Mouse (Mus musculus) layer of hippocampus, postnatal 10 days (tissue): ENCODE data around the gene Pkdrej. TPM values are rescaled to one million over a fixed set of nuclear protein-coding genes. Genes with fewer than 3 reads are reported as not detected.

ENCODE experiments used
- DNase-seq, 2 experiments: peaks; one replicate each; pipeline ENCODE4 v3.0.0; 2021; ENCODE audit warnings: low spot score in 2 of 2
- total RNA-seq, 2 experiments: library from RNA; stranded (reverse); gene quantifications; 2 replicates each; pipeline ENCODE4 v1.2.3; 2021

Gene Pkdrej
- total RNA-seq, 2 experiments from 2014 or later = 0.42 to 0.43 TPM

DNA sequence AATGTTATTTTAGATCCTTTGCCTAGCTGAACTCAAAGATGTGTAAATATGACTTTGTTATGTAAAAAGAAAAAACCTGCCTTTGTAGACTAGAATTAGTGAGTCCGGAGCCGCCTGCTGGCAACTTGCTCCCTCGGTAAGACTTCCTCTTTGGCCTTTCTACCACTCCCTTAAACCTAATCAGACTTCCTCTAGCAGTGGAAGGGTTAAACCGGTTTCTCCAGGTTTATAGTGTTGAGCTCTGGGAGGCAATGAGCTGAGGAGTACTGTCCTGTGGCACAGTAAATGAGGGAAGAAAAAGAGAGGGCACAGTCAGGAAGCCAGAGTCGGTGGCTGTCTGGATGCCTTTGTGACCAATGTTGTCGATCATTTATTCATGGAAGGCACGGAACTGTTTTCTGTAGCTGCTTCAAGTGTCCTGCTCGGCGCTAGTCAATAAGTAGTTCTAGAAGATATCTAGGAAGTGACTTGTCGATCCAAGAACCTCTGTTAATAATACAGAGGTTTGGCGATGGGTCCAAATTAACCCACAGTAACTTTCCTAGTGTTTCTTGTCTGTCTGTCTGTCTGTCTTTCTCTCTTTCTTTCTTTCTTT is 49.3 kb downstream of the Pkdrej start:
- no peak for DNase-seq

DNA sequence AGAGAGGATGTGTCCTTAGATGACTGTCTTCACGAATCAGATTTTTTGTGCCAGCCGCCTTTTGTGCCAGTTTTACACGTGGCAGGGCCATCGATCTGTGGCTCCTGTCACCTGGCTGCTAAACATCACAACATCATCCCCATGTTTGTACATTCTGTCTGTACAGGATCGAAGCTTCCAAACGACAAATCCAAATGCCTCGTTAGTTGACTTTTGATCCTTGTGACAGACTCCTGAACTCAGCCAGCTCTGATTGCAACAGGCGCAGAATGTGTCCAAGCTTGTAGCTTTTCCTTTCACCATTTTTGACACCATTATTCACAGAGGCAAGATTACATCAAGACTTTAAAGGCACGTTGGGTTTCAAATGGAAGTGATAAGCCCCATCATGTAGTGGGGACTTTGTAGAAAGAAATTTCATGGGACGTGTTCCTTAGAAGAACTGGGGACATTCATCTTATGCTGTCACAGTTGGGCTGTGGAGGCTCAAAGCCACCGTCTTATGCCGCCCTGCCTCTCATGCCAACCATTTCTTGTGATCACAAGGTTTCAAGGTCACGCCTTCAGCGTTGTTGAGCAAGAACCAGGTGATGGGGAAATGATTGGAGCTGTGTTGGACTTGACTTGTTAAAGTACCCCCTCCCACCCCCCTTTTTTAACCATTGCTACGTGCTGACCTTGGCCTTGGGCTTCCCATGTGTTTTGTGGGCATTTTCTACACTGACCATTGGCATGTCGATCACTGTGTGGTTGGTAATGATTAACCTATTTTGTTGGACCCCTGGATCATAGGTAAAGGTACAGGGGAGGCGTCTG is 50.0 kb downstream of the Pkdrej start:
- no peak for DNase-seq

DNA sequence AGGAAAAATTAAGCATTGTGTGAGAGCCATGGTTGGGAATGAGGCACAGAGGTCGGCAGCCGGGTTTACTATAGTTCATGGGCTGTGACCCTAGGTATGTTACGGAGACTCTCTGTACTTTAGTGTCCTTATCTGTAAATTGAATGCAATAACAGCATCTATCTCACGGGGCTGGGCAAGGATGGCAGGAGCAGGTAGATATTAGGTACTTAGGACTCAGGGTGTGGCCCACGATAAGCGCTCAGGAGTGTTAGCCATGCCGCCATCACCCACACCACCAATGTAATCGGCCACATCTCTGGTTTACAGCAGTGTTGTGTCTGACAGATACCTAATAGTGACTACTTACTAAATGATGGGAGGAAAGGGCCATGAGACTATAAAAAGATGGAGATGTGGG is 52.5 kb downstream of the Pkdrej start:
- DNase-seq = no peak

DNA sequence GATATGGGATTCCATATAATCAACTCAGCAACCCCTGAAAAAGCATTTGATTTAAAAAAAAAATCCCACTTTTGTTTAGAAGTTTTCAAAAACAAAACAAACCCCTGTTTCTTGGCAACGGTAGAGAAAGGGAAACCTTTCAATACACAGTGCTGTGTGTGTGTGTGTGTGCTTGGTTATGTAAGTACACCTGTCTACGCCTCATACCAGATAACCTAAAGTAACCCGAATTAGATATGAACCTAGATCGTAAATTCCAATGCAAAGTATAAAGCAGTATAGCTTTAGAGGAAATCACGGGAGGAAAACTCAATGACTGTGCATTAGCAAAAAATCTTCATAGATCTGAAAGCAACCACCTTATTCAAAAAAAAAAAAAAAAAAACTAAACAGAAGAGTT is 54.9 kb downstream of the Pkdrej start:
- no peak for DNase-seq

DNA sequence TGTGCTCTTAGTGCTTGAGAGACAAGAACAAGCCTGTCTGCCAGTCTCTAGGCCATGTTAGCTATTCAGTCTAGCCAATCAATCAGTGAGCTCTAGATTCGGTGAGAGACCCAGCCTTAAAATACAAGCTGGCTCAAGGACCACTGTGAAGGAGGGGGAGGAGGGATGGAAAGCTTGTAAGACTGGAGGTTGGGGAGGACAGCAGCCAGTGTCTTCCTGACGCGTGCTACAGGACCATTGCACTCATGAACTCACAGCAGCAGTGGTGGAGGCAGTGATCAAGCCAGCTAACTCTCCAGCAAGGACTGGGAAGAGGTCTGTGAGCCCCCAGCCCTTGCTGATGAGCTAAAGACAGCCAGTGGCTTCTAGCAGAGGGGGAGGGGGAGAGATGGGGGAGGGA is 56.5 kb downstream of the Pkdrej start:
- DNase-seq = no peak

Other genes starting within 250 kb of the Pkdrej start
- gene Wnt7b, start 239.3 kb downstream of the Pkdrej start, total RNA-seq = 10 to 100 TPM; 47.3 to 47.8 TPM
- gene Ppara, start 86.8 kb downstream of the Pkdrej start, total RNA-seq = 1 to 10 TPM; 2.3 to 2.9 TPM
- gene Cdpf1, start 10.0 kb downstream of the Pkdrej start, total RNA-seq = 10 to 100 TPM; 25.7 to 26.5 TPM
- 1 to 10 TPM; 6.1 to 6.4 TPM for gene Ttc38, start 10.6 kb upstream of the Pkdrej start, total RNA-seq
- 1 to 10 TPM; 1.9 to 2.3 TPM for gene Gtse1, start 38.0 kb upstream of the Pkdrej start, total RNA-seq
- gene Trmu, start 57.6 kb upstream of the Pkdrej start, total RNA-seq = 10 to 100 TPM; 35.6 to 44.8 TPM
- gene Celsr1, start 212.0 kb upstream of the Pkdrej start, total RNA-seq = 1 to 10 TPM; 6.7 to 7.4 TPM
- 10 to 100 TPM; 35.3 to 40.2 TPM for gene Gramd4, start 236.0 kb upstream of the Pkdrej start, total RNA-seq